Mouse (Mus musculus): ENCODE results near the gene Fbxo24.
"Not testable (repeated sequence)": the region's sequence is repeated elsewhere in the genome, so short reads cannot be mapped to it uniquely, and the experiment has no call there.

The Fbxo24 gene

DNA sequence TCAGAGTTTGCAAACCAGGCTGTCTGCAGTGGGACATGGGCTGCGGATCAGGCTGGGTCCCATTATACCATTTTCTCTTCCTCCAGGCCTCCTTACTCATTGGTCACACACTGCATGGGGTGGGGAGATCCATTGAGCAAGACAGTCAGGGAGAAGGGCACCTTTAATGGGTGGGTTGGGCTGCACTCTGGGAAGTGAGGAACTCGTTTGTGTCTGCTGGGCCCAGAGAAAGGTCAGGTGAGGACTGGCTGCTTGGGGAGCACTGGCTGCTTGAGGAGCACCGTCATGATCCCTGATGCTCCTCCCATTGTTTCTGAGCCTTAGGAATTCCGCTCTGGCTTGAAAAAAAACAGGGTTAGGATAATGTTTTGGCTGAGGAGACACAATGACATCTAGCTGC lies 14.1 kb upstream of the Fbxo24 start:
- DNase-seq (ENCODE audit: low spot score in 2 of 2), result no peak

- DNase-seq (ENCODE audit: low spot score in 2 of 2), result no peak
Measured at GRCm38 (mm10) chr5:137641054-137641453, 12.3 kb upstream of the Fbxo24 start, which contains the start of gene Sap25. TSS of gene Sap25 (plus strand) at chr5:137641334.

- DNase-seq (ENCODE audit: low spot score in 2 of 2), result no peak
Measured at GRCm38 (mm10) chr5:137639472-137639871, 10.7 kb upstream of the Fbxo24 start.

- DNase-seq (ENCODE audit: low spot score in 2 of 2), result no peak
Measured at GRCm38 (mm10) chr5:137633397-137634084, 4.7 kb upstream of the Fbxo24 start.

DNA sequence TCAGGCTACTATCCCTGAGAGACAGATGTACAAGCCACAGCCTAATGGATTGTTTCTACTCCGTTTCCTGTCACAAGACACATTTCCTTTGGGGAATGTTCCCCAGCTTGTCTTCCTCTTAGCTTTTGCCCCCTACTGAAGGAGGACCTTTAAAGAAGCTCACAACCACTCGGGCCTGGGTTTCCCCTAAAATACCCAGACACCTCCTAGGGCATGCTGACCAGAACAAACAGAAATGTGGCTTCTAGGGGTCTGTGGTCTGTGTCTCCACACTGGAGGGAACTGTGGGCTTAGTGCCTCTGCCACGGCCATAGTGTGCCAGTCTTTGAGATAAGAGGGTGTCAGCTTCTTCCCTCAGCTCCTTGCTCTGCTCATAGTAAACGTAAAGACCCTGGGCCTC lies 2.8 kb upstream of the Fbxo24 start:
- DNase-seq (ENCODE audit: low spot score in 2 of 2), result no peak

DNA sequence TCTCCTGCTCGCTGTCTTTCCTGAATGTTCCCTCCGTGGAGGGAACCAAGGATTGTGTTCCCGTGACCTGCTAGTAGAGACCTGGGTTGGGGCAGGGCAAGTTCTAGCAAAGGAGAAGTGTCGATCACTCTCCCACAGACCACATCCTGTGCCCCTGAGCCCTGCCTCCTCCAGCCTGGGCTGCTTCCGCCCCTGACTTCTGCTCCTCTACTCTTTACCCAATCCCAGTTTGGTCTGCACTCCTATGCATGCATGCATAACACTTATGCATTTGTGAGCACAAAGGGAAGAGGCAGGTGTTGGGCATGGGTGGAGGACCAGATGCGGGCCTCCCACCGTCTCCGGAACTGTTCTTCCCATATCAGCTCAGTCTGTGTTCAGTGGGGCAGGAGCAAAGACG lies 2.4 kb upstream of the Fbxo24 start:
- DNase-seq (ENCODE audit: low spot score in 2 of 2), result no peak

- no peak for DNase-seq (ENCODE audit: low spot score in 2 of 2)
Measured at GRCm38 (mm10) chr5:137630602-137631001, 1.8 kb upstream of the Fbxo24 start.

DNA sequence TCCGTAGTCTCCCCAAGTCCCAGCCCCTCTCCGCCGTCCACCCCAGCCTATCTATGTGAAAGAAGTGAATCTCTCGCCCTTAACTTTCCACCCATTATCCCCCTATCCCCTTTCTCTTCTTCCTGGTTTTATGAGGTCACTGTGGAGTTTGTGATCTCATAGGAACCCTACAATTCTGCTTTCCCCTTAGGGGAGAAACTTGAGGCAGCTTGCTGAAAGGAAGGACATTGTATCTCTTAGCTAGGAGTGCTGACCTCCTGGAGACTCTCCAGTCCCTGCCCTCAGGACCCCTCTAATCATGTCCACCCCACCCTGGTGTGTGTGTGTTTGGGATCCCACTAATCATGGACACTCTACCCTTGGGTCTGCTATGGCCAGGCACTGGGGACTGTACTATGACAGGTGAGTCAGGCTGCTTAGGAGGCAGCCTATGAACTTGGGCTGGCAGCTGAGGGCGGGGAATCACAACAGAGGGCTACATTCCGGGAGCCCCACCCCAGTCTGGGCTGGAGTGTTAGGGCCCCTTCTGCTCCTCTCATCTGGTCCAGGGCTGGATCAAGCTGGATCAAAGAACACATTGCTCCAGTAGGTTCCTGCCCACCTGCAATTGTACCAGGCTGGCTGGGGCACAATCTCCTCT lies 1.2 kb upstream of the Fbxo24 start:
- DNase-seq (ENCODE audit: low spot score in 2 of 2), result no peak

DNA sequence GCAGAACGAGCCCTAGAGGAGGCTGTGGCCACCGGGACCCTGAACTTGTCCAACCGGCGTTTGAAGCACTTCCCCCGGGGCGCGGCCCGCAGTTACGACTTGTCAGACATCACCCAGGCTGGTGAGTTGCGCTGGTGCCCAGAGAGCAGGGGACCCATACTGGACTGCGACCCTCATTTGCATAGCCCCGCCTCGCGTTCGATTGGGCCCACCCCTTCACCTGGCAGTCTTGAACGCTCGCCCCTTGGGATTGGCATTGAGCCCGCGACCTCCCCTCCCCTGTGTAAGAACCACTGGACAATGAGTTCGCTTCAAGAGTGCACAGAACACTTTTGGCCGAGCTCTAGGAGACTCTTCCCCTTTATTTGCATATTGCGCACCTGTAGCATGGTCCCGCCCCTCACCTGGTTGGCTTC lies 512 bp upstream of the Fbxo24 start:
- no peak for DNase-seq (ENCODE audit: low spot score in 2 of 2)

GRCm38 (mm10) chr5:137627991-137628390 lies 811 bp downstream of the Fbxo24 start:
- DNase-seq (ENCODE audit: low spot score in 2 of 2), result no peak

DNA sequence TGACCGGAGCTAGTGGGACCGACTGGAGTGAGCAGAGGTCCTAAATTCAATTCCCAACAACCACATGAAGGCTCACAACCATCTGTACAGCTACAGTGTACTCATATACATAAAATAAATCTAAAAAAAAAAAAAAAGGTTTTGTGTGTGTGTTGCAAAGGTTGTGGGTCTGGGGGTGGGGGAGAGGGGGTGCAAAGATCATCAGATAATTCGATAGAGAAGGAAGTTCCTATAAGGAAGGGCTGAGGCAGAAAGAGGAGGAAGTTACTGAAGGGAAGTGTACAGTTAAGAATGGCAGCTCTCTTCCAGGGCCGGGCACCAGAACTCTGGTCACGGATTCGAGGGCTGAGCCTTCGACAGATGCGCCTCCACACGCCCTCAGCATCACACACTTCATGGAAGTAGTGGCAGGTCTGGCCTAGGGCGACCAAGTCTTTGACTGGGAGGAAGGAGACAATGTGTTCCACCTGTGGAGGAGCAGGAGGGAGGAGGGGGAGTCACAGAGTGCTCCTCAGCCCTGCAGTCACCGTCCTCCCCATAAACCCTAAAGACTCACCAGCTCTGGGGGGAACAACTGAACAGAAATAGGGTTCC lies 4.8 kb downstream of the Fbxo24 start:
- DNase-seq (ENCODE audit: low spot score in 2 of 2), result no peak

GRCm38 (mm10) chr5:137615347-137615746 lies 13.5 kb downstream of the Fbxo24 start:
- DNase-seq (ENCODE audit: low spot score in 2 of 2), result no peak

GRCm38 (mm10) chr5:137614921-137615320 lies 13.9 kb downstream of the Fbxo24 start:
- DNase-seq (ENCODE audit: low spot score in 2 of 2), result not testable (repeated sequence)

DNA sequence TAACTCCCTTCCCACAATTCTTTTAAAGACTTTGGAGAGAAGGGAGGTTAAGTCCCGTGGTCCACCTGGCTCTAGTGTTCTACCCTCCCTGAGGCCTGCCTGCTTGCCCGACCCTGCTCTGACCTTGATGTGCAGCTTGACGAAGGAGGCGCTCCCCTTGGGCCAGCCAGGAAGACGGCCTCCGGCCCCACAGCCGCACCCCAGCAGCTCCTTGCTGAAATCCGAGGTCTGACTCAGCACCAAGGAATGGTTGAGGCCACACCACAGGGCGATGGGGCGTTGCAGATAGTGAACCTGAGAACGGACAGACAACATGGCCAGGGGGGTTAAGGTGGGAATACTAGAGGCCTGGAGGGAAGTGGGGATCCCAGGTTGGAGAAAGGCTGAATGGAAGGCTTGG lies 15.3 kb downstream of the Fbxo24 start, which contains the start of gene Pcolce:
TSS of gene Pcolce (minus strand) at position 235 of the 400 bp plus-strand sequence.
- no peak for DNase-seq (ENCODE audit: low spot score in 2 of 2)

GRCm38 (mm10) chr5:137613076-137613475 lies 15.7 kb downstream of the Fbxo24 start:
- DNase-seq (ENCODE audit: low spot score in 2 of 2), result no peak

GRCm38 (mm10) chr5:137611245-137611602 lies 17.6 kb downstream of the Fbxo24 start:
- no peak for DNase-seq (ENCODE audit: low spot score in 2 of 2)

- DNase-seq (ENCODE audit: low spot score in 2 of 2), result no peak
Measured at GRCm38 (mm10) chr5:137610548-137611244, 18.1 kb downstream of the Fbxo24 start.

DNA sequence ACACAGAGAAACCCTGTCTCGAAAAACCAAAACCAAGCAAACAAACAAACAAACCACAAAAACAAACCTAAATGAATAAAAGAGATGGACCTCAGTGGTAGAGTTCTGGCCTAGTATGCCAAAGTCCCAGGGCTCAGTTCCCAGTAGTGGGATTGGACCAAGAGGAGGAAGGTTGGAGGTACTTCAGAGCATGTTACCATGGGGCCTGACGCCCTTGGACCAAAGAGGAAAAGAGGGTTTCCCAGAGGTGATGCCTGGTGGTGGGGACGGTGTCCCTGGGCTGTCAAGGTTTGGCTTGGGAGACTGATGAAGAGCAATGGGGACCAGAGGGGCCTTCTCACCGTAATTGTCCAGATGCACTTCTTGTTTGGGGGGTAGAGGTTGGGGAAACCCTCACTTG lies 18.7 kb downstream of the Fbxo24 start:
- no peak for DNase-seq (ENCODE audit: low spot score in 2 of 2)

DNA sequence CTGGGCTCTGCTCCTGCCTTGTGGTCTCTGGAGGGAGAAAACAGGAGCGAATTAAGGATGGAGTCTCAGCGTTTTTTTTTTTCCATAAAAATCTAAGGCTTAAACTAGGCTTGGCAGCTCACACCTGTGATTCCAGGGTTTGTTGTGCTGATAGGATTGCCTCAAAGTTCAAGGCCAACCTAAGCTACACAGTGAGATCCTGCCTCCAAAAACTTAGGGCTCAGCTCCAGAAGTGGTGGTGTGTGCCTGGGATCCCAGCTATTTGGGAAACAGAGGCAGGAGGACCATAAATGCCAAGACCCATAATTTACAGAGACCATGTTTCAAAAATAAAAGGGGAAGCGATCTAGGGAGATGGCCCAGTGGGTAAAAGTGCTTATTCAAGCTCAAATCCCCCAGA lies 19.5 kb downstream of the Fbxo24 start:
- DNase-seq (ENCODE audit: low spot score in 2 of 2), result no peak

DNA sequence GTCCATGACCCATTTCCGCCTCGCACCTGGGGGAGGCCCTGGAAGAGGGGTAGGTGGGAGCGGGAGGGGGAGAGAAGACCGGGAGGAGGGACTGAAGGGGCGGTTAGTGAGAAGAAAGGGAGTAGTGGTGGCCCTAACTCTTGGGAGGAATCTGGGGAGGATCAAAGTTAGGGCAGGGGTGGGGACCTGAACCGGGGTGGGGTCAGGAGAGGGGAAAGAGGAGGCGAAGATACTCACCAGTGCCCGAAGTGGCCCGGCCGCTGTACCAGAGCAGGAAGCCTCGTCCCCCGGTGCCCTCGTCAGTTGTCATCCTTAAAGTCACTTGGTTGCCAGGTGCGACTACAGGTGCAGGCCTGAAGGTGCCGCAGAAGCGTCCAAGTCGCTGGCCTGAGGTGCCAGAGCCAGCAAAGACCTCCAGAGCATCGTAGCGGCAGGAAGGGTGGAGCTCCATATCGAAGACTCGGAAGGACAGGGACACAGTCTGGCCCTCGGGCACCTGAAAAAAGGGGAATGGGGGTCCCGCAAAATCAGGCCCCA lies 20.1 kb downstream of the Fbxo24 start:
- DNase-seq (ENCODE audit: low spot score in 2 of 2), result no peak

GRCm38 (mm10) chr5:137607860-137608653 lies 20.7 kb downstream of the Fbxo24 start:
- DNase-seq (ENCODE audit: low spot score in 2 of 2), result no peak
